Mouse (Mus musculus): Measurements from ENCODE around the gene Txnrd1. TPM values are rescaled to one million over a fixed set of nuclear protein-coding genes. Genes with fewer than 3 reads are reported as not detected.

The Txnrd1 gene
- polyA plus RNA-seq, 1 experiment from 2014 or later = 68.8 TPM

- Histone ChIP-seq H3K27ac (no peak overlapping the region), H3K9ac (no peak overlapping the region), H3K36me3 (no peaks in the 10 kb centered on the region), H3K9me3 (no peaks in the 10 kb centered on the region), H3K4me3 (no peak overlapping the region), H3K4me1 (no peaks in the 10 kb centered on the region), H3K4me2 (no peak overlapping the region), H3K27me3 (no peaks in the 10 kb centered on the region)
- no peak for ATAC-seq (ENCODE audit: insufficient number of reproducible peaks, low FRiP score, low TSS enrichment, low read depth)
- WGBS = 76% methylated on average over 13 of the region's 13 CpGs
Observed at GRCm38 (mm10) chr10:82935018-82935633, 101.4 kb downstream of the Txnrd1 start.

- H3K4me3 ChIP-seq = no peak overlapping the region
- no peaks in the 10 kb centered on the region for H3K36me3 ChIP-seq
- no peak overlapping the region for H3K4me2 ChIP-seq
- H3K4me1 ChIP-seq = no peaks in the 10 kb centered on the region
- no peak for ATAC-seq (ENCODE audit: insufficient number of reproducible peaks, low FRiP score, low TSS enrichment, low read depth)
- 79% methylated on average over 6 of the region's 6 CpGs for WGBS
- no peaks in the 10 kb centered on the region for H3K9me3 ChIP-seq
- no peaks in the 10 kb centered on the region for H3K27me3 ChIP-seq
- no peak overlapping the region for H3K9ac ChIP-seq
- H3K27ac ChIP-seq = no peak overlapping the region
Observed at GRCm38 (mm10) chr10:82935774-82936173, 102.0 kb downstream of the Txnrd1 start.

Other genes with a start within 250 kb of the Txnrd1 start
- gene 1190007I07Rik, start 210.7 kb upstream of the Txnrd1 start, polyA plus RNA-seq (2015; fragmentation: Nextera tagmentation; extraction: Ambion mirVana) = 29.9 and 36.2 TPM in 2 replicates
- 105 and 108 TPM in 2 replicates for gene Tdg, start 204.1 kb upstream of the Txnrd1 start, polyA plus RNA-seq (2015; fragmentation: Nextera tagmentation; extraction: Ambion mirVana)
- gene Glt8d2, start 143.3 kb upstream of the Txnrd1 start, polyA plus RNA-seq (2015; fragmentation: Nextera tagmentation; extraction: Ambion mirVana) = 23.6 and 24.7 TPM in 2 replicates
- gene Hcfc2, start 137.8 kb upstream of the Txnrd1 start, polyA plus RNA-seq (2015; fragmentation: Nextera tagmentation; extraction: Ambion mirVana) = 45.1 and 51.0 TPM in 2 replicates
- gene Nfyb, start 69.8 kb upstream of the Txnrd1 start, polyA plus RNA-seq (2015; fragmentation: Nextera tagmentation; extraction: Ambion mirVana) = 39.5 and 43.5 TPM in 2 replicates
- 0.12 TPM in 1 of 2 replicates, not detected in the other for gene Eid3, start 32.7 kb downstream of the Txnrd1 start, polyA plus RNA-seq (2015; fragmentation: Nextera tagmentation; extraction: Ambion mirVana)
- gene Chst11, start 151.5 kb downstream of the Txnrd1 start, polyA plus RNA-seq (2015; fragmentation: Nextera tagmentation; extraction: Ambion mirVana) = 3.0 and 3.7 TPM in 2 replicates

Data from limb, embryonic 15.5 days (tissue).